Mouse (Mus musculus): ENCODE data around the gene Btbd35f19.
"Not testable (repeated sequence)": the region's sequence is repeated elsewhere in the genome, so short reads cannot be mapped to it uniquely, and the experiment has no call there.

The Btbd35f19 gene

GRCm38 (mm10) chrX:31383818-31384217, at the start of gene Btbd35f19:
Gene Btbd35f19 (minus strand): TSS chrX:31383918.
- DNase-seq, result not testable (repeated sequence)

DNA sequence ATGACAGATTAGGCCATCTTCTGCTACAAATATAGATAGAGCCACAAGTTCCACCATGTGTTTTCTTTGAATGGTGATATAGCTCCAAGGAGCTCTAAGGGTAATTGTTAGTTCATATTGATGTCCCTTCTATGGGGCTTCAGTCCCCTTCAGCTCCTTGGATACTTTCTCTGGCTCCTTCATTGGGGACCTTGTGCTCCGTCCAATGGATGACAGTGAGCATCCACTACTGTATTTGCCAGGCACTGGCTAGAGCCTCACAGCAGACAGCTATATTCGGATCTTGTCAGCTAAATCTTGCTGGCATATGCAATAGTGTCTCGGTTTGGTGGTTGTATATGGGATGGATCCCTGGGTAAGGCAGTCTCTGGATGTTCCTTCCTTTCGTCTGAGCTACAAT, 41.8 kb downstream of the Btbd35f19 start:
- DNase-seq, result not testable (repeated sequence)

GRCm38 (mm10) chrX:31336154-31336553, 47.6 kb downstream of the Btbd35f19 start, which contains the start of gene Btbd35f26:
Gene Btbd35f26 (plus strand): TSS chrX:31336454.
- not testable (repeated sequence) for DNase-seq
